Mouse (Mus musculus) right cerebral cortex, adult 18-20 months (tissue): ENCODE results near the gene Mslnl.
A peak's percentile ranks its signal among the peaks of the same experiment; 100 is the strongest.

Experiments used
- DNase-seq: peaks from one replicate; pipeline ENCODE4 v3.0.0; 2022; ENCODE audit warnings: mixed read lengths

The Mslnl gene

GRCm38 (mm10) chr17:25748238-25748637, 12.4 kb downstream of the Mslnl start:
- DNase-seq: no peak

DNA sequence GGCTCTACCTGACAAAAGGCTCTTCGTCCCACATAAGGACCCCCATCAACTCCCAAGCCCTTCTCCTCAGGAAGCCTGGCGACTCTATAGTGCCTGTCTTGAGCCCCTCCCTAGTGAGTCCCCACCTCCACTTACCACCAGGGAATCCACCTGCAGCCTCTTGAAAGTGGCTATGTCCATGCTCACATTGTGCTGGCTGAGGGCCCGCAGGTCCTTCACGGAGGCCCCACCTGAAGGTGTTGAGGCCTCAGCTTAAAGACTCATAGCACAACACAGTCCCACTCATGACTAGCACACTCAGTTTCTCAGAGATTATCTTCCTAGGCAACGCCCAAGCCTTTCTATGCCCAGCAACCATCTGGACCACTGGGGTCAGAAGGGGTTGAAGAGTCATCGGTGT, 13.5 kb downstream of the Mslnl start:
- DNase-seq: no peak

- DNase-seq: no peak
Measured at GRCm38 (mm10) chr17:25751446-25751845, 15.6 kb downstream of the Mslnl start.

- no peak for DNase-seq
Measured at GRCm38 (mm10) chr17:25754241-25754640, 18.4 kb downstream of the Mslnl start, which contains the start of gene Msln. Msln (minus strand) TSS chr17:25754378.

GRCm38 (mm10) chr17:25755086-25755485, 19.2 kb downstream of the Mslnl start:
- DNase-seq: no peak

DNA sequence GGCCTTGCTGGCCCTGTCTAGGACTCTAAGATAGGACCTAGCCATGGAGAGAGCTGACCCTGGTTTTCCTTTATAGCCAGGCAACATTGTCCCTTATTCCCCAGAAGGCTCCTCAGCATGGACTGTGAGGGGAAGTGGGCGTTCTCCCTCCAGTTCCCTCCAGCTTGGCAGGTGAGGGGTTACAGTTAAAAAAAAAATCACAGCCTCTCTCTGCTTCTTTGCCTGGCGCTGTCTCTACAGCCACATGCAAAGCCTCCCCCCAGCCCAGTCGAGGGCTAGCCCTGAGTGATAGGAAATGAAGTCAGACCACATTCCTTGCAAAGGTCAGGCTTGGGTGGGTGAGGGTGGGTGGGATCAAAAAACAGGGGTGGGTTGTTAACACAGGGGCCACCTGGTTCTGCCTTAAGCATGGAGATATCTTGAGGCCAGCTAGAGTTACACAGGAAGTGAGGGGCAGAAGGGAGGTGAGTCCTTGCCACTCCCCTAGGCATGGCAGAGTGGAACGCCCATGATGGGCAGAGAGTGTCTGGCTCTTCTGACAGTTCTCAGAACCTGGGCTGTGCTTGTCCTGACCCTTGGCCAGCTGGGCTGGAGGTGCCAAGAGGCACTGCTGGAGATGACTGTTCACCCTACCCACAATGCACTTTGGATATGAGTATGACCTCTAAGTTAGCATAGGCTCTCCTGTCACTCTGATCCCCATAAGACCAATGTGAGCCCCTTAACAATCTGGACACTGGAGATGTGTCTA, 20.0 kb downstream of the Mslnl start:
- no peak for DNase-seq

DNA sequence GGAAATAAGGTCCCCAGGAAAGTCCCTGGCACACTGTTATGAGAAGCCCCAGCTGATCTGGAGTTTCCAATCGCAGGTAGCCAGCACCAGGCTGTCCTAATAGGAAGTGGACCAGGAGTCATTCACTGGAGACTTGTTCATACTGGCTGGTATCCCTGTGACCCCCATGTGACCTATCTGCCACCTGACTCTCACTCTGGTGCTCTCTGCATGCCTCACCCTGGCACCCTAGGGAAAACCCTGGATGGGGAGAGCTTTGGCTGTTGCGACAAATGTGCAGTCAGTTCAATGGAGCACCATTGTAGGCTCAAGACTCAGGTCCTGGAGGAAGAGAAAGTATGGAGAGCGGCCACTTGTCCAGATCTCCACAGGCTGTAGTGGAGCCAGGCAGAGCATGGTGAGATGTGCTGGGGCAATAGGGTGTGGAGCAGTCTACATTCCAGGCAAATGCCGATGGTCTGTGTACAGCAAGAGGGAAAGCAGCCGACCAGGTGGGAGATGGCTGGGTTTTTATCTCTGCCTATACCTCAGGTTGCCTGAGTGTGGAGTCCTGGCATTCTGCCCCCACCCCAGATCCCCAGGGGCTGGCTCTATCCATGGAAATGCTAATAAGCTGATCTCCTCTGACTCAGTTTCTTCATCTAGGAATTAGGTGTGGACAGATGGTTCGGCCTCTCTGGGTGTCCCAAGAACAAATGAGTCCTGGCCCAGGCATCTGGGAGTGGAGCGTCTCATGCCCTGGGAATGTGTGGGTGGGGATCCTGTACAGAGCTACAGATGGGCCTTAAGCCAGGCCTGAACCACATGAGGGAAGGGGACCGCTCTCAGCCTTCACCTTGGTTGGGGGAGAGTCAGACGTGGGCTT, 20.8 kb downstream of the Mslnl start:
- no peak for DNase-seq

GRCm38 (mm10) chr17:25757691-25758090, 21.8 kb downstream of the Mslnl start:
- no peak for DNase-seq

- DNase-seq: peak; percentile 61
Measured at GRCm38 (mm10) chr17:25760148-25760547, 24.3 kb downstream of the Mslnl start.

DNA sequence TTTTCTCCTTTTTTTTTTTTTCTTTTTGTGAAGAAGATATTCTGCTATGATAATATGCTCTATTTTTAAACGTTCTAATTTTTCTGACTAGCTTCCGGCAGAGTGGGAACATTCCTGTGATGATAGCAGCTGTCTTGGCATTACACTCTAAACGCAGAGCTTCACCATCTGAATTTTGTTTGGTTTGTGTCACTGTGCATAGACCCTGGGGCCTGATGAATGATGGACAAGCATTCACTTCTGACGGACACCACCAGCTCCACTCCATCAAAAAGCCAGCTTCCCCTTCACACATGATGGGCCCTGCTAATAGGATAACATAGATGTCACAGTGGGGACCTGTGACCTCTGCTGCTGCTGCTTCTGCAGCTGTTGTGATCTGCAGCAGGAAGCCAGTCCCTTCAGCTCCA, 25.7 kb downstream of the Mslnl start:
- peak; percentile 59 for DNase-seq

GRCm38 (mm10) chr17:25762591-25762990, 26.7 kb downstream of the Mslnl start:
- DNase-seq: no peak

GRCm38 (mm10) chr17:25765886-25766285, 30.0 kb downstream of the Mslnl start:
- DNase-seq: no peak

- DNase-seq: no peak
Measured at GRCm38 (mm10) chr17:25769331-25769730, 33.5 kb downstream of the Mslnl start.

- peak; percentile 97 for DNase-seq
Measured at GRCm38 (mm10) chr17:25773549-25774120, 37.8 kb downstream of the Mslnl start, which contains the start of gene Narfl. Narfl (plus strand) TSS chr17:25773776.

- DNase-seq: no peak
Measured at GRCm38 (mm10) chr17:25775318-25776062, 39.6 kb downstream of the Mslnl start.

DNA sequence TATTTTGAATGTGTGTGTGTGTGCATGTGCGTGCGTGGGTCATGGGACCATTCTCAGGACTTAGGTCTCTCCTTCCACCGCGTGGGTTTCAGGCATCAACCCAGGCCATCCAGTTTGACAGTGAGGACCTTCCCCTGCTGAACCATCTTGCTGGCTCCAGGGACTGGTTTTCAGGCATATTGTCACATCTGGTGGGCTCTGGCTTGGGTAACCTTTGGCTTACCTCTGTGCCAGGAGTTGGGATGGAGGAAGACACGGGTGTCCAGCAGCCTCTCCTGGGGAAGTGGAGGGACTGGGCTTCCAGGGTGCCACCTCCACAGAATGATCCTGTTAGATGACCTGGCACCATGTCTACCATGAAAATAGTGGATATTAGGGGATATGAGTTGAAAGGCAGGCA, 42.1 kb downstream of the Mslnl start:
- no peak for DNase-seq

DNA sequence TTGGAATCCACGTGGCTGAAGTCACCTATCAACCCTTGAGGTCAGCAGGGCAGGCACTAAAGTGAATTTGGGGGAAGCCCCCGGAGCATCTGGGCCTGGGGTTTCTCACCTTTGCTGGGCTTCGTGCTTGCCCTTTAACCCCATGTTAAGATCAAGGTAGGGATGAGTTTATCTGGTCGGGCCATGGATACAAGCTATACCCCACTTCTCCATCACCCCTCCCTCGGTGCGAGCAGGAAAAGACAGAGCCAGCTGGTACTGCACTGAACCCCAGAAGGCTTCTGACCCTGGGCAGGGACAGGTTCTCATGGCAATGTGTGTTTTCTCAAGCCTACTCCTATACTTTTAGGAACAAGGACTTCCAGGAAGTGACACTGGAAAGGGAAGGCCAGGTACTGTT, 45.5 kb downstream of the Mslnl start:
- no peak for DNase-seq

GRCm38 (mm10) chr17:25783086-25783485, 47.2 kb downstream of the Mslnl start:
- no peak for DNase-seq

GRCm38 (mm10) chr17:25783861-25784574, 48.2 kb downstream of the Mslnl start:
- DNase-seq: no peak

DNA sequence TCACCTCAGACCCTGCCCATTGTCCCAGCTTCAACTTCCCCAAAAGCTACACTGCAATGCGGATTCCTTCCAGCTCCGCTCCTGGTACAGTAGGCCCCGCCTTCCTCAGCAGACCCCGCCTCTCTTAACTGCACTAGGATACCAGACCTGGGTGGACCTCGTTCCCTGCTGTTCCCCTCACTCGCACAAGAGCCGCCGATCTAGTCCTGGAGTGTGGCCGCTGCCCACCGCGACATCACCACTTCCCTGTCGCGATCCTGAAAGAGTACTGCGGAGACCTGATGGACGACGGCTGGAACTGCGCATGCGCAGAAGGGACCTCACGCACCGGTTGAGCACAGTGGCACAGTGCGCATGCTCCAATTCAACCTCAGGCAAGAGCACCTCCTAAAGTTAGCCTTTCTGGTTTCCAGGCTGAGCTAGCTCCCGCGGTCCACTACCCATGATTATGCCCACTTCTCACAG, 49.5 kb downstream of the Mslnl start, which contains the start of gene Haghl:
Gene Haghl (minus strand): TSS at position 393 of the 465 bp plus-strand sequence.
- peak; percentile 96 for DNase-seq

DNA sequence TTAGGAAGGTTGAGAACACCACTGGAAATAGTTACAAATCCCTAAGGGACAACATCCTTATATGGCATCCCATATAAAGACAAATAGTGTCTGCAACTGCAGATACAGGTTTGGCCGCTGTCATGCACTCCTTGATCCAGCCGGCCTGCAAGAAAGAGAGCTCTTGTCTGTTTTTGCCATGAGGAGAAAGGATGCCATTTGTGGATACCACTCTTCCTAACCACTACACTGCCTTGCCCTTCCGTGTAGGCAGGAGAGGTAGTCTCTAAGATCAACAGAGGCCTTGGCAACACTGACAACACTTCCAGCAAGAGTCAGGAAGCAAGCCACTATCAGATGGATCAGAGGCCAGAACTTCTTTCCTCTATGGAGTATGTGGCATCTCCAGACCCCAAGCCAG, 50.4 kb downstream of the Mslnl start, which contains the start of gene Ccdc78:
Gene Ccdc78 (plus strand): TSS at position 301 of the 400 bp plus-strand sequence.
- DNase-seq: no peak
